Mouse (Mus musculus) heart, adult 2 months (tissue): Measurements from ENCODE around the gene Cdc40.

Experiments used
- CTCF ChIP-seq: fragments of 200-600 bp; IDR thresholded peaks from 2 replicates; pipeline ENCODE4 v1.8.1; 2022; ENCODE audit warnings: antibody characterized with exemption, mild to moderate bottlenecking, moderate library complexity
- EP300 ChIP-seq: fragments of 200-500 bp; IDR thresholded peaks from 2 replicates; pipeline ENCODE4 v1.6.1; 2011; ENCODE audit warnings: low read depth, low read length, control low read depth; ENCODE audit not compliant: insufficient read depth

DNA sequence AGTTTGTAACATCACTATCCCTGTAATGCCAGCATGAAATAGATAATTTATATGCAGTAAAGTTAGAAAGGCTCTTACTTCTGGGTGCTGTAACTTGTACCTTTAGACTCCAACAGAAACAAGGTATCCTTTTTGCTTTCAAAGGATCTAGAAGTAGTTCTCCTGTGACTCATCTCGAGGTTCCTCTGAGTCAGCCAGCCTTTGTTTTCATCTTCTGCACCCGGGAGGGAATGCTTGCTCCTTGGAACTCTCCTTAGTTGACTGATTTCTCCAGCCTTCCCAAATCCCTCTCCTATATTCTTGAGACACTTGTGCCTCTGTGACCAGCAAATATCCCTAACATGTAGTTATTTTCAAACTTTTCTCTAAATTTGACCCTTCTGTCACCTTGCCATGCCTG is 25.5 kb upstream of the Cdc40 start:
- no peak for TF ChIP-seq EP300
- TF ChIP-seq CTCF, result no peak
